Comparison of ENCODE assay signal across 15 mouse cellular contexts in genomic region chr7:98493307-98493706, GRCm38 (mm10). TPM values are rescaled to one million over a fixed set of nuclear protein-coding genes. Genes with fewer than 3 reads are reported as not detected.
DNase-seq lines count a peak whose midpoint lies in the region; ATAC-seq and TF ChIP-seq lines count a peak whose summit lies in the region.
"Had no signal": no experiment of that assay in that cellular context is flagged by ENCODE, and none has a peak within 500 bp of the region (broad histone marks: within the 10 kb centered on the region; RNA-seq: fewer than 3 reads in every experiment).

No protein-coding gene starts in this region.

- no peaks in the 10 kb centered on the region for H3K9me3 ChIP-seq in liver, embryonic 12.5 days (replicated peaks)
- H3K9me3 ChIP-seq: embryonic facial prominence, embryonic 15.5 days had no signal

- H3K36me3 ChIP-seq in kidney, adult 2 months (ENCODE audit: control insufficient read depth, insufficient read depth, low read length): no peaks in the 10 kb centered on the region
- 0 out of 2 replicates have a peak, but pooled peaks cover 2% of the 10 kb centered on the region for H3K36me3 ChIP-seq in liver, embryonic 12.5 days
- H3K36me3 ChIP-seq: embryonic facial prominence, embryonic 15.5 days had no signal

- ATAC-seq in liver, embryonic 12.5 days: no peak
- ATAC-seq: forebrain, embryonic 14.5 days had no signal

- no peaks in the 10 kb centered on the region for H3K27me3 ChIP-seq in kidney, adult 2 months (replicated peaks; ENCODE audit: control insufficient read depth, insufficient read depth, low read length)
- H3K27me3 ChIP-seq in liver, embryonic 12.5 days (replicated peaks): peaks cover 47% of the 10 kb centered on the region
- H3K27me3 ChIP-seq: embryonic facial prominence, embryonic 15.5 days had no signal

- no peak overlapping the region for H3K9ac ChIP-seq in liver, embryonic 12.5 days
- H3K9ac ChIP-seq: embryonic facial prominence, embryonic 15.5 days had no signal

- peak overlapping the region; percentile 73 for H3K4me2 ChIP-seq in liver, embryonic 12.5 days
- H3K4me2 ChIP-seq: embryonic facial prominence, embryonic 15.5 days had no signal

- no peak for TF ChIP-seq POLR2A in kidney, adult 2 months (IDR thresholded peaks at IDR 0.05; ENCODE audit: low read depth, low read length)
- no peak; the same call in 1 of the 2 replicates for TF ChIP-seq POLR2A in embryonic fibroblast, embryonic 13.5 days (IDR thresholded peaks at IDR 0.05; ENCODE audit: low read depth, low read length)

- H3K4me1 ChIP-seq in kidney, adult 2 months (ENCODE audit: control insufficient read depth, insufficient read depth, low read length): peaks cover 1% of the 10 kb centered on the region; the same call in 1 of the 2 replicates
- H3K4me1 ChIP-seq in embryonic fibroblast, embryonic 13.5 days (ENCODE audit: control insufficient read depth, insufficient read depth, low read length): peaks cover 24% of the 10 kb centered on the region
- H3K4me1 ChIP-seq in liver, embryonic 12.5 days: peaks cover 37% of the 10 kb centered on the region

- TF ChIP-seq CTCF in kidney, adult 2 months (conservative IDR thresholded peaks at IDR 0.05; ENCODE audit: insufficient read depth, insufficient read length, low read depth, low read length): no peak
- TF ChIP-seq CTCF in embryonic fibroblast, embryonic 13.5 days (IDR thresholded peaks at IDR 0.05; ENCODE audit: borderline replicate concordance, insufficient read depth, low read length): no peak

- peak; percentile 2 for DNase-seq in cerebellum, adult 9-11 months
- no peak for DNase-seq in cerebellum, adult 11 months
- peak; percentile 68 for DNase-seq in kidney, adult 2 months
- no peak for DNase-seq in kidney, adult 18-20 months
- DNase-seq in layer of hippocampus, postnatal 10 days (ENCODE audit: low spot score in 2 of 2): no peak
- DNase-seq in T-cell, adult 2 months (ENCODE audit: low spot score): no peak
- DNase-seq: cerebellum, adult 18-20 months had no signal

- peak overlapping the region; percentile 39 for H3K27ac ChIP-seq in kidney, adult 2 months (ENCODE audit: insufficient read depth, low read depth, low read length)
- H3K27ac ChIP-seq in embryonic fibroblast, embryonic 13.5 days (ENCODE audit: insufficient read depth, low read length): peak overlapping the region; percentile 64
- H3K27ac ChIP-seq in liver, embryonic 12.5 days: no peak overlapping the region
- H3K27ac ChIP-seq: embryonic facial prominence, embryonic 15.5 days had no signal

- WGBS in kidney, adult 2 months: 53% methylated on average over 2 of the region's 2 CpGs
- WGBS in liver, embryonic 12.5 days (ENCODE audit: insufficient replicate concordance): 39% methylated on average over 2 of the region's 2 CpGs

- H3K4me3 ChIP-seq in kidney, adult 2 months (ENCODE audit: insufficient read depth, low read depth, low read length): no peak overlapping the region
- peak overlapping the region; percentile 38; the same call in 1 of the 2 replicates for H3K4me3 ChIP-seq in embryonic fibroblast, embryonic 13.5 days (ENCODE audit: insufficient read depth, low read length)
- no peak overlapping the region for H3K4me3 ChIP-seq in liver, embryonic 12.5 days
- H3K4me3 ChIP-seq: embryonic facial prominence, embryonic 15.5 days had no signal

RNA-seq across cellular contexts. Expression of gene Lrrc32, which starts 4.2 kb away (rescaled TPM):
- 22.1 and 24.7 TPM in 2 replicates for polyA plus RNA-seq in kidney, adult 2 months (2012; rRNA removed)
- 95.5 and 220 TPM in 2 replicates for polyA plus RNA-seq in embryonic fibroblast, embryonic 13.5 days (2011; ENCODE audit: insufficient read length, low read depth, missing spikeins)
- polyA plus RNA-seq in liver, embryonic 12.5 days (2016; fragmentation: Nextera tagmentation; extraction: Ambion mirVana): 7.4 and 8.3 TPM in 2 replicates
- total RNA-seq in layer of hippocampus, postnatal 10 days (2021): 1 to 10 TPM; 3.1 to 3.5 TPM

RNA-seq across cellular contexts. Expression of gene Gucy2d, which starts 53.1 kb away (rescaled TPM):
- not detected in 2 replicates for polyA plus RNA-seq in kidney, adult 2 months (2012; rRNA removed)
- polyA plus RNA-seq in embryonic fibroblast, embryonic 13.5 days (2011; ENCODE audit: insufficient read length, low read depth, missing spikeins): not detected in 2 replicates
- not detected in 2 replicates for polyA plus RNA-seq in liver, embryonic 12.5 days (2016; fragmentation: Nextera tagmentation; extraction: Ambion mirVana)
- not detected for total RNA-seq in layer of hippocampus, postnatal 10 days (2021)
- total RNA-seq: ES-E14; left cerebral cortex, postnatal 10 days; neutrophil, adult 5-6 weeks had no signal
- polyA plus RNA-seq: embryonic facial prominence, embryonic 15.5 days; liver, embryonic 16.5 days had no signal

Comparison
In these comparisons a context has a peak if more than half of its experiments do, and no peak if none do; other contexts are left out.
1. DNase-seq: peak in cerebellum, adult 9-11 months (single experiment) and kidney, adult 2 months (single experiment); none in cerebellum, adult 11 months (single experiment), kidney, adult 18-20 months (single experiment), layer of hippocampus, postnatal 10 days (0 of 2) and T-cell, adult 2 months (single experiment).